Mouse (Mus musculus) G1E (cell line): ENCODE data around the gene Gna12.

Experiments used
- CTCF ChIP-seq: IDR thresholded peaks from 2 replicates; pipeline ENCODE4 v1.5.1; 2012; ENCODE audit warnings: low read depth, low read length, inconsistent platforms, mixed read lengths
- GATA1 ChIP-seq: IDR thresholded peaks from 2 replicates; pipeline ENCODE4 v1.6.1; 2012; ENCODE audit warnings: borderline replicate concordance, low read length, inconsistent platforms, mixed read lengths
- TAL1 ChIP-seq: conservative IDR thresholded peaks from 2 replicates; pipeline ENCODE4 v1.6.1; 2012; ENCODE audit warnings: low read depth, low read length, inconsistent platforms, mixed read lengths

- TF ChIP-seq CTCF (no peak), TAL1 (no peak), GATA1 (no peak)
Measured at GRCm38 (mm10) chr5:140852435-140852996, 22.3 kb upstream of the Gna12 start.
